Mouse (Mus musculus): ENCODE measurements around the gene Rnf212b. TPM values are rescaled to one million over a fixed set of nuclear protein-coding genes. Genes with fewer than 3 reads are reported as not detected.

Gene Rnf212b
- total RNA-seq, 2 experiments from 2014 or later: not detected

- DNase-seq (ENCODE audit: extremely low spot score in 1 of 2, low spot score in 2 of 2): no peak
- intact Hi-C loops (cut with DNase I): no loop called here
These were observed 83.5 kb downstream of the Rnf212b start for GRCm38 (mm10) chr14:54897445-54897844.

GRCm38 (mm10) chr14:54900383-54900782 is 86.4 kb downstream of the Rnf212b start:
- DNase-seq (ENCODE audit: extremely low spot score in 1 of 2, low spot score in 2 of 2): peak; percentile 69 to 84
- intact Hi-C loops (cut with DNase I): loop anchor here (2.0 kb wide), 2 partner anchors 36 to 114 kb away; partner anchors contain the start of genes Cmtm5 and Ngdn

GRCm38 (mm10) chr14:54903641-54904040 is 89.7 kb downstream of the Rnf212b start:
- no peak for DNase-seq (ENCODE audit: extremely low spot score in 1 of 2, low spot score in 2 of 2)
- intact Hi-C loops (cut with DNase I): no loop called here

Other genes starting within 250 kb of the Rnf212b start
- gene Ajuba, start 236.6 kb upstream of the Rnf212b start, total RNA-seq (2021): 1 to 10 TPM; 3.2 to 3.7 TPM
- gene 4931414P19Rik, start 208.1 kb upstream of the Rnf212b start, total RNA-seq (2021): 1 to 10 TPM; 3.6 to 5.8 TPM
- 100 to 1,000 TPM; 196 to 203 TPM for gene Psmb5, start 196.1 kb upstream of the Rnf212b start, total RNA-seq (2021)
- gene Psmb11, start 192.7 kb upstream of the Rnf212b start, total RNA-seq (2021): not detected
- not detected for gene Gm17606, start 173.2 kb upstream of the Rnf212b start, total RNA-seq (2021)
- 10 to 100 TPM; 11.8 to 15.4 TPM for gene Cdh24, start 172.8 kb upstream of the Rnf212b start, total RNA-seq (2021)
- gene 1700123O20Rik, start 127.9 kb upstream of the Rnf212b start, total RNA-seq (2021): 10 to 100 TPM; 23.6 to 25.1 TPM
- gene Acin1, start 127.2 kb upstream of the Rnf212b start, total RNA-seq (2021): 100 to 1,000 TPM; 195 to 199 TPM
- under 1 TPM; 0.15 to 0.22 TPM for gene Gm29776, start 115.3 kb upstream of the Rnf212b start, total RNA-seq (2021)
- gene Cebpe, start 102.0 kb upstream of the Rnf212b start, total RNA-seq (2021): not detected
- gene Slc7a8, start 32.2 kb upstream of the Rnf212b start, total RNA-seq (2021): 10 to 100 TPM; 62.2 to 67.9 TPM
- gene Homez, start 56.8 kb downstream of the Rnf212b start, total RNA-seq (2021): 10 to 100 TPM; 16.7 to 18.5 TPM
- 10 to 100 TPM; 26.9 to 28.4 TPM for gene Ppp1r3e, start 63.4 kb downstream of the Rnf212b start, total RNA-seq (2021)
- 10 to 100 TPM; 83.0 to 84.4 TPM for gene Bcl2l2, start 69.2 kb downstream of the Rnf212b start, total RNA-seq (2021)
- gene Gm20521, start 69.3 kb downstream of the Rnf212b start, total RNA-seq (2021): 1 to 10 TPM in 1 of 2 experiments, not detected in 1; 1.9 TPM
- gene Pabpn1, start 78.4 kb downstream of the Rnf212b start, total RNA-seq (2021): 100 to 1,000 TPM; 272 to 278 TPM
- 100 to 1,000 TPM; 562 to 600 TPM for gene Slc22a17, start 99.0 kb downstream of the Rnf212b start, total RNA-seq (2021)
- 1 to 10 TPM; 7.9 to 8.8 TPM for gene Efs, start 112.0 kb downstream of the Rnf212b start, total RNA-seq (2021)
- not detected for gene Il25, start 118.6 kb downstream of the Rnf212b start, total RNA-seq (2021)
- 10 to 100 TPM; 23.5 to 25.2 TPM for gene Cmtm5, start 122.1 kb downstream of the Rnf212b start, total RNA-seq (2021)
- gene Myh6, start 152.8 kb downstream of the Rnf212b start, total RNA-seq (2021): 1 to 10 TPM; 2.2 to 3.8 TPM
- not detected for gene Gm17428, start 162.8 kb downstream of the Rnf212b start, total RNA-seq (2021)
- gene Myh7, start 180.5 kb downstream of the Rnf212b start, total RNA-seq (2021): 1 to 10 TPM; 5.4 to 5.5 TPM
- 10 to 100 TPM; 21.5 to 26.8 TPM for gene Ngdn, start 201.3 kb downstream of the Rnf212b start, total RNA-seq (2021)

All from left cerebral cortex, postnatal 10 days (tissue).